Mouse (Mus musculus): ENCODE data around the gene Tnfrsf13c.

DNA sequence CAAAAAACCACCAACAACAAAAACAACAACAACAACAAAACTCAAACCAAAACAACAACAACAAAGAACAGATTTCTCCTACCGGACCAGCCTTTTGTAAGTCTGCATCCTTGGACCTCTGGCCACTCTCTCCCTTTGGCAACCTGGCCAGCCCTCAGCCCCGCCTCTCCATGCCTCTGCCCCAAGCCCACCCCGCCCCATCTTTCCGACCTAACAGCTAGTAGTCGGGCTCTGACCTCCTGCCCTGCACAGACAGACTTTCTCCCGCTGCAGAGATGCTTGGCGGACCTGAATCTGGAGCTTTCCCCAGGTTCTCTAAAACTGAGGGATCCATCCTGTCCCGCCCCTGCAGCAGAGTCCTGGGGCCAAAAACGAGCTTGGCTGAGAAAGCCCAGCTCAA lies 6.2 kb downstream of the Tnfrsf13c start:
- TF ChIP-seq CTCF (IDR thresholded peaks at IDR 0.05; ENCODE audit: low read depth, low read length) = no peak
- no peak for TF ChIP-seq EP300 (IDR thresholded peaks at IDR 0.05; ENCODE audit: insufficient read depth, low read depth, low read length)
- no peak for TF ChIP-seq POLR2A (IDR thresholded peaks at IDR 0.05; ENCODE audit: insufficient read depth, low read length)
